Mouse (Mus musculus): Measurements from ENCODE around the gene Htr6. TPM values are rescaled to one million over a fixed set of nuclear protein-coding genes. Genes with fewer than 3 reads are reported as not detected.

Gene Htr6
- polyA plus RNA-seq, 1 experiment, result not detected

DNA sequence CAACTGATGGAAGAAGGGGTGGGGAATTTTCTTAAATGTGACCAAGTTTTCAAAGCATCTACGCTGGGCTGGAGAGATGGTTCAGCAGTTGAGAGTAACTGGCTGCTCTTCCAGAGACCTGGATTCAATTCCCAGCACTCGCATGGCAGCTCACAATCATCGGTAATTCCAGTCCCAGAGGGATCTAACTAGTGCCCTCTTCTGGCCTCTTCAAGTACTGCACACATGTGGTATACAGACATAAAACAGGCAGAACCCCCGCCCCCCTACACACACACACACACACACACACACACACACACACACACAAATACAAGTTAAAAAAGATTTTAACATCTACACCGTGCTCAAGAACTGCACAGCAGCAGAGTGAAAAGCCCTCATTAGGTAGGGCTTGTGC lies 40.4 kb upstream of the Htr6 start:
- Histone ChIP-seq H3K27me3 (ENCODE audit: control insufficient read depth, insufficient read depth, low read length) (no peaks in the 10 kb centered on the region), H3K36me3 (ENCODE audit: control insufficient read depth, insufficient read depth, low read length) (no peaks in the 10 kb centered on the region), H3K4me1 (replicated peaks; ENCODE audit: control insufficient read depth, insufficient read depth, low read length) (no peaks in the 10 kb centered on the region), H3K4me3 (ENCODE audit: control insufficient read depth, insufficient read depth, low read length) (no peak overlapping the region), H3K27ac (ENCODE audit: control insufficient read depth, insufficient read depth, low read length) (no peak overlapping the region)
- TF ChIP-seq POLR2A (IDR thresholded peaks at IDR 0.05; ENCODE audit: control insufficient read depth, extremely low read depth, insufficient read depth, low read length, poor library complexity) (no peak), CTCF (IDR thresholded peaks at IDR 0.05; ENCODE audit: borderline replicate concordance, control insufficient read depth, extremely low read depth, insufficient read depth, low read length, poor library complexity) (no peak)
- WGBS, result 91% methylated on average over 5 of the region's 5 CpGs
- no peak for DNase-seq

GRCm38 (mm10) chr4:139112482-139112881 lies 37.1 kb upstream of the Htr6 start:
- no peak for DNase-seq
- WGBS, result 94% methylated on average over 3 of the region's 3 CpGs
- TF ChIP-seq POLR2A (IDR thresholded peaks at IDR 0.05; ENCODE audit: control insufficient read depth, extremely low read depth, insufficient read depth, low read length, poor library complexity) (no peak), CTCF (IDR thresholded peaks at IDR 0.05; ENCODE audit: borderline replicate concordance, control insufficient read depth, extremely low read depth, insufficient read depth, low read length, poor library complexity) (no peak)
- no peak overlapping the region for H3K27ac ChIP-seq (ENCODE audit: control insufficient read depth, insufficient read depth, low read length)
- H3K4me1 ChIP-seq (replicated peaks; ENCODE audit: control insufficient read depth, insufficient read depth, low read length), result no peaks in the 10 kb centered on the region
- H3K27me3 ChIP-seq (ENCODE audit: control insufficient read depth, insufficient read depth, low read length), result no peaks in the 10 kb centered on the region
- no peak overlapping the region for H3K4me3 ChIP-seq (ENCODE audit: control insufficient read depth, insufficient read depth, low read length)
- no peaks in the 10 kb centered on the region for H3K36me3 ChIP-seq (ENCODE audit: control insufficient read depth, insufficient read depth, low read length)

- no peaks in the 10 kb centered on the region for H3K36me3 ChIP-seq (ENCODE audit: control insufficient read depth, insufficient read depth, low read length)
- no peak for DNase-seq
- TF ChIP-seq CTCF (IDR thresholded peaks at IDR 0.05; ENCODE audit: borderline replicate concordance, control insufficient read depth, extremely low read depth, insufficient read depth, low read length, poor library complexity) (no peak), POLR2A (IDR thresholded peaks at IDR 0.05; ENCODE audit: control insufficient read depth, extremely low read depth, insufficient read depth, low read length, poor library complexity) (no peak)
- no peaks in the 10 kb centered on the region for H3K4me1 ChIP-seq (replicated peaks; ENCODE audit: control insufficient read depth, insufficient read depth, low read length)
- no peak overlapping the region for H3K4me3 ChIP-seq (ENCODE audit: control insufficient read depth, insufficient read depth, low read length)
- 87% methylated on average over 3 of the region's 3 CpGs for WGBS
- H3K27ac ChIP-seq (ENCODE audit: control insufficient read depth, insufficient read depth, low read length), result no peak overlapping the region
- no peaks in the 10 kb centered on the region for H3K27me3 ChIP-seq (ENCODE audit: control insufficient read depth, insufficient read depth, low read length)
Measured at GRCm38 (mm10) chr4:139111421-139111820, 36.1 kb upstream of the Htr6 start.

DNA sequence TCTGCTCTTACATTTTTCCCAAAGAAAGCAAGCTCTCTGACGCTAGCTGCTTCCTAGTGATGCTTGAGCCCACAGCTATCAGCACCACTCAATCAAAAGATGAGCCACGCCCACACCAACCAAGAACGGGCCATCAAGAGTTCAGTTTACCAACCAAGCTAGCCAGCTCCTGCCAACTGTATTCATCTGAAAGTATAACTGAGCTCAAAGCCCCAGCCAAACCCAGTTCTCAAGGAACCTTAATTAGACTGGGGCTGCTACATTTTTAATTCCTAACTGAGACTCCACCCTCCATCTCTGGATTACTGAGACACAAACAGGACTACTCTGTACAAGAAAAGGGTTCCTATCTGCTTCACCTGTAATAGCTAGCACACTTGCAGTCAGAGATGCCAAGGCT lies 35.5 kb upstream of the Htr6 start:
- Histone ChIP-seq H3K36me3 (ENCODE audit: control insufficient read depth, insufficient read depth, low read length) (no peaks in the 10 kb centered on the region), H3K27ac (ENCODE audit: control insufficient read depth, insufficient read depth, low read length) (no peak overlapping the region), H3K4me1 (replicated peaks; ENCODE audit: control insufficient read depth, insufficient read depth, low read length) (no peaks in the 10 kb centered on the region)

DNA sequence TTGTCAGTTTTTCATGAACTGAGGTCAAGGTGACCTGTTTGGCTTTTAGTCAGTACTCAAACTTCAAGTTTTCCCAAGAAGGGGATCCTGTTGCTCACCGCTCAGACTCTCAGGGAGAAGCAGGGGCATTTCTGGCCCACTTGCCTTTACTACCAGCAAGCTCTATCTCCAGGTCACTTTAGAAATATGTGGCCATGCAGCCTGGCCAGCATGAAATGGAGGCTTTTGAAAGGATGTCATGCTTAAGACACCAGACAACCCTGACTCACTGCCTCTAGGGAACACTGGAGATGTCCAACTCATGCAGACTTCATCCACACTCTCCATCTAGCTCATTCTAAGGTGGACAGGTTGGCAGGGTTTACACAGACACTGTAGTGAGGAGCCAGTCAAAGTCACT lies 30.1 kb upstream of the Htr6 start:
- DNase-seq, result no peak
- H3K27ac ChIP-seq (ENCODE audit: control insufficient read depth, insufficient read depth, low read length), result no peak overlapping the region
- WGBS, result 97% methylated on average over 1 of the region's 1 CpGs
- H3K4me1 ChIP-seq (replicated peaks; ENCODE audit: control insufficient read depth, insufficient read depth, low read length), result no peaks in the 10 kb centered on the region
- no peaks in the 10 kb centered on the region for H3K27me3 ChIP-seq (ENCODE audit: control insufficient read depth, insufficient read depth, low read length)
- no peak overlapping the region for H3K4me3 ChIP-seq (ENCODE audit: control insufficient read depth, insufficient read depth, low read length)
- no peak for TF ChIP-seq POLR2A (IDR thresholded peaks at IDR 0.05; ENCODE audit: control insufficient read depth, extremely low read depth, insufficient read depth, low read length, poor library complexity)
- no peak for TF ChIP-seq CTCF (IDR thresholded peaks at IDR 0.05; ENCODE audit: borderline replicate concordance, control insufficient read depth, extremely low read depth, insufficient read depth, low read length, poor library complexity)
- H3K36me3 ChIP-seq (ENCODE audit: control insufficient read depth, insufficient read depth, low read length), result peaks cover 11% of the 10 kb centered on the region; the same call in 1 of the 2 replicates

More for the DNA sequence above, 35.5 kb upstream of the Htr6 start:
- no peak for DNase-seq
- TF ChIP-seq CTCF (IDR thresholded peaks at IDR 0.05; ENCODE audit: borderline replicate concordance, control insufficient read depth, extremely low read depth, insufficient read depth, low read length, poor library complexity), result no peak
- no peak for TF ChIP-seq POLR2A (IDR thresholded peaks at IDR 0.05; ENCODE audit: control insufficient read depth, extremely low read depth, insufficient read depth, low read length, poor library complexity)
- Histone ChIP-seq H3K27me3 (ENCODE audit: control insufficient read depth, insufficient read depth, low read length) (no peaks in the 10 kb centered on the region), H3K4me3 (ENCODE audit: control insufficient read depth, insufficient read depth, low read length) (no peak overlapping the region)
- WGBS, result 89% methylated on average over 3 of the region's 3 CpGs

- peaks cover 11% of the 10 kb centered on the region; the same call in 1 of the 2 replicates for H3K36me3 ChIP-seq (ENCODE audit: control insufficient read depth, insufficient read depth, low read length)
- WGBS, result 95% methylated on average over 6 of the region's 6 CpGs
Measured at GRCm38 (mm10) chr4:139101546-139101945, 26.2 kb upstream of the Htr6 start.

DNA sequence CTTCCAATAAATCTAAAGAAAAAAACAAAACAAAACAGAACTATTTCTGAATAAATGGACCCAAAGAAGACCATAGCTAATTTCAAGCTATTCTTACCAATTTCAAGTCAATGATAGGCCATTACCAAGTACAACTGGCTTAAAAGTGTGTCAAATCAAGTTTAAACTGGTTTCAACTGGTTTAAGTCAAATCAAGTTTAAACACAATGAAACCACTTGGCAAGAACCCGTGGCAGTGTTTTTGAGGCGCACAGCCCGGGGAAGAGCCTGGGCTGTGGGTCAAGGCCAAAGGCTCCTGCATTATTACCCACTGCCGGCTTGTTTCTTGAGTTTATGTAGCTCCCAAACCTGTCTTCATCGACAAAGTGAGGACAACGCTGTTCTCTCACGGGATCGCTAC lies 25.0 kb upstream of the Htr6 start:
- WGBS, result 98% methylated on average over 8 of the region's 8 CpGs
- Histone ChIP-seq H3K36me3 (ENCODE audit: control insufficient read depth, insufficient read depth, low read length) (peaks cover 11% of the 10 kb centered on the region; the same call in 1 of the 2 replicates), H3K27ac (ENCODE audit: control insufficient read depth, insufficient read depth, low read length) (no peak overlapping the region), H3K4me3 (ENCODE audit: control insufficient read depth, insufficient read depth, low read length) (no peak overlapping the region), H3K4me1 (replicated peaks; ENCODE audit: control insufficient read depth, insufficient read depth, low read length) (no peaks in the 10 kb centered on the region), H3K27me3 (ENCODE audit: control insufficient read depth, insufficient read depth, low read length) (no peaks in the 10 kb centered on the region)
- DNase-seq, result no peak
- TF ChIP-seq POLR2A (IDR thresholded peaks at IDR 0.05; ENCODE audit: control insufficient read depth, extremely low read depth, insufficient read depth, low read length, poor library complexity) (no peak), CTCF (IDR thresholded peaks at IDR 0.05; ENCODE audit: borderline replicate concordance, control insufficient read depth, extremely low read depth, insufficient read depth, low read length, poor library complexity) (no peak)

More at GRCm38 (mm10) chr4:139101546-139101945, 26.2 kb upstream of the Htr6 start:
- Histone ChIP-seq H3K27ac (ENCODE audit: control insufficient read depth, insufficient read depth, low read length) (no peak overlapping the region), H3K27me3 (ENCODE audit: control insufficient read depth, insufficient read depth, low read length) (no peaks in the 10 kb centered on the region), H3K4me3 (ENCODE audit: control insufficient read depth, insufficient read depth, low read length) (no peak overlapping the region), H3K4me1 (replicated peaks; ENCODE audit: control insufficient read depth, insufficient read depth, low read length) (no peaks in the 10 kb centered on the region)
- DNase-seq, result no peak
- TF ChIP-seq POLR2A (IDR thresholded peaks at IDR 0.05; ENCODE audit: control insufficient read depth, extremely low read depth, insufficient read depth, low read length, poor library complexity) (no peak), CTCF (IDR thresholded peaks at IDR 0.05; ENCODE audit: borderline replicate concordance, control insufficient read depth, extremely low read depth, insufficient read depth, low read length, poor library complexity) (no peak)
